Mouse (Mus musculus) regulatory T cell (primary cell): ENCODE measurements around the gene Tmem252.

Source experiments
- in situ Hi-C: fragments of 300-600 bp; cut with MboI, MseI; formaldehyde crosslinking; loops from one replicate; pipeline ENCODE4 v1.15.1; 2025; ENCODE audit warnings: high pct_unique_total_duplicates

Tmem252 gene

GRCm38 (mm10) chr19:24720448-24720847, 46.6 kb downstream of the Tmem252 start:
- in situ Hi-C loops = loop anchor here (10.0 kb wide), 1 partner anchor 64 kb away; no protein-coding TSS in a partner anchor

- in situ Hi-C loops = loop anchor here (10.0 kb wide), 1 partner anchor 60 kb away; no protein-coding TSS in a partner anchor
Observed at GRCm38 (mm10) chr19:24724362-24724761, 50.6 kb downstream of the Tmem252 start.

- in situ Hi-C loops = no loop called here
Observed at GRCm38 (mm10) chr19:24730661-24731060, 56.9 kb downstream of the Tmem252 start.
